Mouse (Mus musculus) MEL (cell line): ENCODE results near the gene Ear6. TPM values are rescaled to one million over a fixed set of nuclear protein-coding genes. Genes with fewer than 3 reads are reported as not detected.

Experiments
- DNase-seq: peaks from one replicate; pipeline ENCODE4 v3.0.0; 2011; ENCODE audit warnings: low read depth, low spot score
- H3K27ac ChIP-seq: 2 replicates; pipeline ENCODE4 v1.5.1; 2012; ENCODE audit warnings: low read depth, mild to moderate bottlenecking, control low read depth, low read length, moderate library complexity; ENCODE audit not compliant: control insufficient read depth
- H3K27me3 ChIP-seq, 2 experiments: fragments of 150-350 bp in 1 of 2; sonication (generic) in 1 of 2; 2 replicates each; pipeline ENCODE4 v1.6.1; 2012; ENCODE audit warnings: low read length in 2 of 2, mild to moderate bottlenecking in 2 of 2, improper control_type of control experiment in 1 of 2, moderate library complexity in 1 of 2; ENCODE audit not compliant: insufficient read depth in 2 of 2, control insufficient read depth in 1 of 2
- H3K36me3 ChIP-seq, 2 experiments: 2 replicates each; pipeline ENCODE4 v1.6.1; 2012 to 2014; ENCODE audit warnings: low read length in 2 of 2, improper control_type of control experiment in 1 of 2, inconsistent platforms in 1 of 2, mild to moderate bottlenecking in 1 of 2; ENCODE audit not compliant: insufficient read depth in 2 of 2, control insufficient read depth in 1 of 2
- H3K4me1 ChIP-seq, 2 experiments: fragments of 150-350 bp in 1 of 2; sonication (generic) in 1 of 2; 2 replicates each; pipeline ENCODE4 v1.6.1; 2012; ENCODE audit warnings: low read length in 2 of 2, improper control_type of control experiment in 1 of 2, mild to moderate bottlenecking in 1 of 2; ENCODE audit not compliant: insufficient read depth in 2 of 2, control insufficient read depth in 1 of 2
- H3K4me3 ChIP-seq, 2 experiments: fragments of 150-350 bp in 1 of 2; sonication (generic) in 1 of 2; 2 replicates each; pipeline ENCODE4 v1.5.1; 2012; ENCODE audit warnings: low read depth in 2 of 2, low read length in 2 of 2, mild to moderate bottlenecking in 2 of 2, moderate library complexity in 2 of 2, control low read depth in 1 of 2, improper control_type of control experiment in 1 of 2; ENCODE audit not compliant: control insufficient read depth in 1 of 2, insufficient read depth in 1 of 2
- H3K79me2 ChIP-seq: 2 replicates; pipeline ENCODE4 v1.6.1; 2012; ENCODE audit warnings: mild to moderate bottlenecking, low read length, moderate library complexity; ENCODE audit not compliant: control insufficient read depth, poor library complexity, insufficient read depth
- H3K9ac ChIP-seq: 2 replicates; pipeline ENCODE4 v1.6.1; 2012; ENCODE audit warnings: low read depth, mild to moderate bottlenecking, control low read depth, low read length, moderate library complexity; ENCODE audit not compliant: control insufficient read depth, poor library complexity, severe bottlenecking
- H3K9me3 ChIP-seq: fragments of 150-350 bp; sonication (generic); replicated peaks from 2 replicates; pipeline ENCODE4 v1.6.1; 2012; ENCODE audit warnings: mild to moderate bottlenecking, low read length, improper control_type of control experiment, moderate library complexity; ENCODE audit not compliant: insufficient read depth
- BHLHE40 ChIP-seq: IDR thresholded peaks from 2 replicates; pipeline ENCODE4 v1.6.1; 2012; ENCODE audit warnings: low read depth, mild to moderate bottlenecking, inconsistent platforms, low read length, improper control_type of control experiment, borderline replicate concordance
- CTCF ChIP-seq, 3 experiments: IDR thresholded peaks in 2 of 3; conservative IDR thresholded peaks in 1 of 3; 2 replicates each; pipeline ENCODE4 v1.5.1; 2011 to 2012; ENCODE audit warnings: low read length in 3 of 3, low read depth in 2 of 3, mild to moderate bottlenecking in 2 of 3, improper control_type of control experiment in 1 of 3, inconsistent platforms in 1 of 3, mixed read lengths in 1 of 3, moderate library complexity in 1 of 3; ENCODE audit not compliant: control insufficient read depth in 1 of 3, insufficient read depth in 1 of 3, poor library complexity in 1 of 3, severe bottlenecking in 1 of 3
- E2F4 ChIP-seq: IDR thresholded peaks from 2 replicates; pipeline ENCODE4 v1.6.1; 2011; ENCODE audit warnings: low read depth, low read length, improper control_type of control experiment, borderline replicate concordance
- ELF1 ChIP-seq: IDR thresholded peaks from 2 replicates; pipeline ENCODE4 v1.6.1; 2014; ENCODE audit warnings: low read depth, mild to moderate bottlenecking, inconsistent platforms, low read length, improper control_type of control experiment, moderate library complexity
- GATA1 ChIP-seq: IDR thresholded peaks from 2 replicates; pipeline ENCODE4 v1.6.1; 2011; ENCODE audit warnings: low read depth, low read length, improper control_type of control experiment
- HCFC1 ChIP-seq: IDR thresholded peaks from 2 replicates; pipeline ENCODE4 v1.6.1; 2012; ENCODE audit warnings: low read depth, mild to moderate bottlenecking, inconsistent platforms, low read length, improper control_type of control experiment, moderate library complexity
- JUND ChIP-seq: IDR thresholded peaks from 2 replicates; pipeline ENCODE4 v1.6.1; 2011; ENCODE audit warnings: low read depth, mild to moderate bottlenecking, improper control_type of control experiment, low read length
- MAX ChIP-seq: IDR thresholded peaks from 2 replicates; pipeline ENCODE4 v1.6.1; 2011; ENCODE audit warnings: low read length, improper control_type of control experiment
- POLR2AphosphoS2 ChIP-seq: IDR thresholded peaks from 2 replicates; pipeline ENCODE4 v1.6.1; 2011; ENCODE audit warnings: low read length, improper control_type of control experiment
- SIN3A ChIP-seq: IDR thresholded peaks from 2 replicates; pipeline ENCODE4 v1.6.1; 2012; ENCODE audit warnings: low read length, improper control_type of control experiment, inconsistent platforms
- SMC3 ChIP-seq: IDR thresholded peaks from 2 replicates; pipeline ENCODE4 v1.6.1; 2011; ENCODE audit warnings: low read depth, low read length, improper control_type of control experiment
- TAL1 ChIP-seq: IDR thresholded peaks from 2 replicates; pipeline ENCODE4 v1.6.1; 2012; ENCODE audit warnings: mild to moderate bottlenecking, inconsistent platforms, low read length, moderate library complexity, mixed read lengths
- UBTF ChIP-seq: IDR thresholded peaks from 2 replicates; pipeline ENCODE4 v1.6.1; 2012; ENCODE audit warnings: low read depth, mild to moderate bottlenecking, inconsistent platforms, low read length, improper control_type of control experiment, moderate library complexity, borderline replicate concordance; ENCODE audit not compliant: insufficient read depth
- USF1 ChIP-seq: IDR thresholded peaks from 2 replicates; pipeline ENCODE4 v1.6.1; 2014; ENCODE audit warnings: low read depth, mild to moderate bottlenecking, inconsistent platforms, low read length, improper control_type of control experiment, moderate library complexity
- USF2 ChIP-seq, 2 experiments: IDR thresholded peaks; 2 replicates each; pipeline ENCODE4 v1.6.1; 2011 to 2012; ENCODE audit warnings: improper control_type of control experiment in 2 of 2, low read length in 2 of 2, borderline replicate concordance in 1 of 2, inconsistent platforms in 1 of 2, low read depth in 1 of 2, mild to moderate bottlenecking in 1 of 2; ENCODE audit not compliant: insufficient read depth in 1 of 2
- ZC3H11A ChIP-seq: IDR thresholded peaks from 2 replicates; pipeline ENCODE4 v1.6.1; 2012; ENCODE audit warnings: low read depth, mild to moderate bottlenecking, inconsistent platforms, low read length, improper control_type of control experiment
- ZNF384 ChIP-seq: IDR thresholded peaks from 2 replicates; pipeline ENCODE4 v1.6.1; 2012; ENCODE audit warnings: low read depth, mild to moderate bottlenecking, inconsistent platforms, low read length, improper control_type of control experiment
- polyA plus RNA-seq, 2 experiments: library from polyadenylated mRNA; stranded (reverse) in 1 of 2; unstranded in 1 of 2; fragments of >175 nt in 1 of 2; fragments of >200 nt in 1 of 2; gene quantifications; 2 replicates each; pipeline versions ENCODE4 v1.2.1 to v1.2.4; 2012; ENCODE audit warnings: low replicate concordance in 2 of 2, low read depth in 1 of 2; ENCODE audit not compliant: insufficient read length in 2 of 2, insufficient read depth in 1 of 2, missing spikeins in 1 of 2
- total RNA-seq: library from RNA; depleted of rRNA; stranded (reverse); fragments of 300-350 nt; gene quantifications from 2 replicates; pipeline ENCODE4 v1.2.3, GENCODE M21; 2012

Ear6 gene
- total and polyA plus RNA-seq, 3 experiments, result not detected

DNA sequence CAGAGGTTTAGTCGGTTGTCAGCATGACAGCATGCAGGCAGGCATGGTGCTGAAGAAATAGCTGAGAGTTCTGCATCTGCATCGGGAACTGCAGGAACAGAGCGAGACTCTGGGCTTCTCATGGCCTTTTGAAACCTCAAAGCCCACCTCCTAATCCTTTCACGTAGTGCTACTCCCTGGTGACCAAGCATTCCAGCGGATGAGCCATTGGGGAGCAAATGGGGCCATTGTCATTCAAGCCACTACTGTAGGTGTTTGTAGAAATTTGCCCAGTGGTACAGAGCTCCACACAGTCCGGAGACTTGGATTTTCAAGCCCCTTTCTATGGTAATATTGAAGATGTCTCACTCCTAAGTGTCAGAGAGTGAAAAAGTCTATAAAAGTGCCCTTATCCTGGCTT, 32.6 kb downstream of the Ear6 start:
- Histone ChIP-seq H3K79me2 (peaks cover 3% of the 10 kb centered on the region), H3K4me3 (no peak overlapping the region), H3K36me3 (peaks cover 0 to 9% of the 10 kb centered on the region in 2 experiments; a peak in 2 of 4 replicates), H3K4me1 (peaks cover 0 to 4% of the 10 kb centered on the region in 2 experiments; a peak in 2 of 4 replicates), H3K9ac (no peak overlapping the region), H3K27me3 (no peaks in the 10 kb centered on the region), H3K9me3 (no peaks in the 10 kb centered on the region), H3K27ac (no peak overlapping the region)
- no peak for DNase-seq
- no peak for TF ChIP-seq E2F4
- TF ChIP-seq USF1, result no peak
- TF ChIP-seq GATA1, result no peak
- no peak for TF ChIP-seq POLR2AphosphoS2
- no peak for TF ChIP-seq ELF1
- no peak for TF ChIP-seq JUND
- TF ChIP-seq CTCF (IDR thresholded peaks at IDR 0.05 in 2 of 3, conservative IDR thresholded peaks at IDR 0.05 in 1 of 3; ENCODE audit: control insufficient read depth in 1 of 3, insufficient read depth in 1 of 3, low read depth in 2 of 3, low read length in 3 of 3, poor library complexity in 1 of 3, severe bottlenecking in 1 of 3), result no peak

DNA sequence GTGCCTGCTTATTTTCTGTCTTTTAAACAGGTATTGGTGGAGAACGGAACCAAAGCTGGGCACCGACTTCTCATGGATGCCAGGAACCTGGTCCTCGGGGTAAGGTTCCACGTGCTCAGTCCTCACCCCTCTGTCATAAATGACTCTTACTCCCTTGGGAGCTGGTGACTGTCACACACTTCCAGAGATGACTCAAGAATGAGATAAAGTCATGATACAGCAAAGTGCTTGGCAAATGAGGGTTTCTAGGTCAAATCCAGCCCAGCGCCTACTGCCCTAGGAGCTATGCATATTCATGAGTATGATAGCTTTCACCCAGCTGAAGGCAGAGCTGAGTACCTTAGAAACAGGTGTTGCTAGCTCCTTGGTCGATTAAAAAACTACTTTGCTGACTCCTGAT, 36.3 kb downstream of the Ear6 start:
- Histone ChIP-seq H3K27me3 (no peaks in the 10 kb centered on the region), H3K79me2 (peaks cover 3% of the 10 kb centered on the region)
- TF ChIP-seq UBTF (no peak), SMC3 (no peak), USF2 (IDR thresholded peaks at IDR 0.05; ENCODE audit: borderline replicate concordance in 1 of 2, insufficient read depth in 1 of 2, low read depth in 1 of 2, low read length in 2 of 2) (no peak), MAX (no peak), SIN3A (no peak), ZC3H11A (no peak), TAL1 (no peak), HCFC1 (no peak), BHLHE40 (no peak), ZNF384 (no peak)
- TF ChIP-seq, all 39 proteins: peak for 0
- no peak overlapping the region for H3K4me3 ChIP-seq
- H3K36me3 ChIP-seq, result peaks cover 0 to 10% of the 10 kb centered on the region in 2 experiments; a peak in 2 of 4 replicates
- H3K9me3 ChIP-seq, result no peaks in the 10 kb centered on the region
- no peak overlapping the region for H3K27ac ChIP-seq
- H3K4me1 ChIP-seq, result peaks cover 0 to 10% of the 10 kb centered on the region in 2 experiments; a peak in 1 of 4 replicates
- DNase-seq, result no peak
- no peak overlapping the region for H3K9ac ChIP-seq
